In the genomic region with DNA sequence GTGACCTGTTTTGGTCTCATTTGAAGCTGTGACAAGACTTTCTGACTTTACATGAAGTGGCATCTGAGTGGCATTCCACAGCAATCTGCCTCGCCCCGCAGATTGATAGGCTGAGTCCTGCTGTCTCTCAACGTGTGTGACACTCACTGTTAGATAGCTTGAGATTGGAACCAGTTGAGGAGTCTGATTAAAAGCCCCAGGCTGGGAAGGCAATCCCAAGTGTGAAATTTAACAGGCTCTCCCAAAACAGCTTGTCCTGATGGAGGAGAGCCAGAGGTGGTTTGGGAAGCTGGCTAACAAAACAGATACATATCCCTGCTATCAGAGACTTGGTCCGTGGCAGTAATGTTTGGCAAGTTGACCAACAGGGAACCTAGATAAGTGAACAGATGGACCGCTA, we compare ENCODE assay signal across 12 mouse cellular contexts. TPM values are rescaled to one million over a fixed set of nuclear protein-coding genes. Genes with fewer than 3 reads are reported as not detected.
DNase-seq lines count a peak whose midpoint lies in the region; ATAC-seq and TF ChIP-seq lines count a peak whose summit lies in the region.
"Had no signal": no experiment of that assay in that cellular context is flagged by ENCODE, and none has a peak within 500 bp of the region (broad histone marks: within the 10 kb centered on the region; RNA-seq: fewer than 3 reads in every experiment).

No protein-coding gene starts in this region.

- no peaks in the 10 kb centered on the region for H3K9me3 ChIP-seq in midbrain, postnatal 0 days (ENCODE audit: low read length)
- H3K9me3 ChIP-seq in midbrain, embryonic 15.5 days = no peaks in the 10 kb centered on the region
- H3K9me3 ChIP-seq in heart, embryonic 10.5 days = no peaks in the 10 kb centered on the region

- H3K4me2 ChIP-seq in midbrain, postnatal 0 days (ENCODE audit: low read depth, low read length, poor library complexity, severe bottlenecking) = no peak overlapping the region
- no peak overlapping the region for H3K4me2 ChIP-seq in midbrain, embryonic 15.5 days
- H3K4me2 ChIP-seq: limb, embryonic 12.5 days; midbrain, embryonic 11.5 days had no signal

- TF ChIP-seq CTCF in midbrain, postnatal 0 days (IDR thresholded peaks at IDR 0.05) = no peak

- no peak overlapping the region for H3K4me3 ChIP-seq in midbrain, postnatal 0 days (ENCODE audit: low read depth, low read length)
- H3K4me3 ChIP-seq in midbrain, embryonic 15.5 days = no peak overlapping the region
- H3K4me3 ChIP-seq in heart, embryonic 10.5 days = no peak overlapping the region; the same call in 1 of the 2 replicates
- H3K4me3 ChIP-seq: limb, embryonic 12.5 days had no signal

- WGBS in midbrain, postnatal 0 days = 46% methylated on average over 5 of the region's 5 CpGs
- WGBS in midbrain, embryonic 15.5 days = 60% methylated on average over 5 of the region's 5 CpGs
- 16% methylated on average over 5 of the region's 5 CpGs for WGBS in heart, embryonic 10.5 days

- H3K27me3 ChIP-seq in midbrain, postnatal 0 days (ENCODE audit: insufficient read depth, low read length) = no peaks in the 10 kb centered on the region
- no peaks in the 10 kb centered on the region for H3K27me3 ChIP-seq in midbrain, embryonic 15.5 days (replicated peaks)
- no peaks in the 10 kb centered on the region for H3K27me3 ChIP-seq in heart, embryonic 10.5 days (ENCODE audit: insufficient read depth, poor library complexity, severe bottlenecking)
- H3K27me3 ChIP-seq: limb, embryonic 12.5 days had no signal

- DNase-seq in frontal cortex, postnatal 25 days (ENCODE audit: low spot score in 2 of 2) = no peak
- DNase-seq in midbrain, postnatal 0 days (ENCODE audit: low spot score) = peak; percentile 48
- peak; percentile 78 for DNase-seq in heart, embryonic 10.5 days (ENCODE audit: low spot score)
- peak; percentile 45 for DNase-seq in telencephalon, adult 2 months (ENCODE audit: low read depth, low spot score)
- no peak for DNase-seq in urinary bladder, postnatal 4 days (ENCODE audit: low spot score in 2 of 2)
- DNase-seq: kidney, adult 8-10 months; thymus, postnatal 14 days had no signal

- H3K27ac ChIP-seq in midbrain, postnatal 0 days (ENCODE audit: low read depth, low read length) = no peak overlapping the region
- no peak overlapping the region for H3K27ac ChIP-seq in midbrain, embryonic 15.5 days
- H3K27ac ChIP-seq in heart, embryonic 10.5 days = peak overlapping the region; percentile 85
- H3K27ac ChIP-seq: limb, embryonic 12.5 days had no signal

- H3K9ac ChIP-seq in midbrain, postnatal 0 days (replicated peaks; ENCODE audit: low read length, poor library complexity, severe bottlenecking) = no peak overlapping the region
- H3K9ac ChIP-seq in midbrain, embryonic 15.5 days = no peak overlapping the region
- H3K9ac ChIP-seq: limb, embryonic 12.5 days had no signal

- ATAC-seq in frontal cortex, adult (ENCODE audit: low TSS enrichment) = peak; percentile 66
- no peak for ATAC-seq in midbrain, postnatal 0 days (ENCODE audit: low FRiP score)
- ATAC-seq in midbrain, embryonic 15.5 days (replicated peaks) = no peak
- no peak for ATAC-seq in CD4-positive, CD25-positive, alpha-beta regulatory T cell, adult 4 months

- no peaks in the 10 kb centered on the region for H3K4me1 ChIP-seq in midbrain, postnatal 0 days (ENCODE audit: insufficient read depth, low read length)
- H3K4me1 ChIP-seq in midbrain, embryonic 15.5 days = 0 out of 2 replicates have a peak, but pooled peaks cover 4% of the 10 kb centered on the region
- peaks cover 43% of the 10 kb centered on the region for H3K4me1 ChIP-seq in heart, embryonic 10.5 days

- H3K36me3 ChIP-seq in midbrain, postnatal 0 days (ENCODE audit: insufficient read depth, low read length) = no peaks in the 10 kb centered on the region
- no peaks in the 10 kb centered on the region for H3K36me3 ChIP-seq in midbrain, embryonic 15.5 days (replicated peaks)
- H3K36me3 ChIP-seq in heart, embryonic 10.5 days = peaks cover 19% of the 10 kb centered on the region; the same call in 1 of the 2 replicates
- H3K36me3 ChIP-seq: limb, embryonic 12.5 days had no signal

RNA-seq across cellular contexts. Expression of a gene that starts 21.6 kb away (rescaled TPM):
- total RNA-seq in midbrain, postnatal 0 days (2014; rRNA removed) = 17.5 and 21.9 TPM in 2 replicates
- polyA plus RNA-seq in midbrain, postnatal 0 days (2015; fragmentation: Nextera tagmentation; extraction: Ambion mirVana) = 11.7 and 13.1 TPM in 2 replicates
- 9.8 and 12.4 TPM in 2 replicates for polyA plus RNA-seq in midbrain, embryonic 15.5 days (2015; fragmentation: Nextera tagmentation; extraction: Ambion mirVana)
- polyA plus RNA-seq in heart, embryonic 10.5 days (2016; fragmentation: Nextera tagmentation; extraction: Ambion mirVana) = 101 and 175 TPM in 2 replicates
- under 1 TPM; 0.30 to 0.32 TPM for polyA plus RNA-seq in CD4-positive, CD25-positive, alpha-beta regulatory T cell, adult 4 months (2017; shearing (Covaris generic))

Comparison
In these comparisons a context has a peak if more than half of its experiments do, and no peak if none do; other contexts are left out.
1. DNase-seq: peak in midbrain, postnatal 0 days (single experiment), heart, embryonic 10.5 days (single experiment) and telencephalon, adult 2 months (single experiment); none in frontal cortex, postnatal 25 days (0 of 2) and urinary bladder, postnatal 4 days (0 of 2).